Mouse (Mus musculus) liver, postnatal 0 days (tissue): Measurements from ENCODE around the gene Pdcl3.

ENCODE experiments used
- CTCF ChIP-seq: sonication (generic); IDR thresholded peaks from 2 replicates; pipeline ENCODE4 v1.5.1; 2016; ENCODE audit warnings: antibody characterized with exemption, low read depth
- EP300 ChIP-seq: IDR thresholded peaks from 2 replicates; pipeline ENCODE4 v1.6.1; 2016; ENCODE audit warnings: antibody characterized with exemption, low read depth, mild to moderate bottlenecking

DNA sequence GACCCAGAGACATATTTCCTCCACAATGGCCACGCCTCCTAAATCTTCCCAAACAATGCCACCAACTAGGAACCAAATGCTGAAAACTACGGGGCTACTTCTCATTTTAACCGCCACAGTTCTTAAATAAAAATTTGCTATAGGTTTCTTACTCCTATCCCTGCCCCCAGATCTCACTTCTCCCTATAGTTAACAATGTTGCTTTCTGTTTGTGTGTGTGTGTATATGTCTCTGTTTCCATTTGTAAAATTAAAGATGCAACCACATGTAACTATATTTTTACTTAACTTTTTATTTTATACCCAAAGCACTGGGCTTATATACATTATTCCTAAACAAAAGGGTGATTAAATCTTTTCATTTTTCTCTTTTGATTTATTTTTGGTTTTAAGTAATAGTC is at the start of gene Pdcl3:
- TF ChIP-seq CTCF, result no peak
- no peak for TF ChIP-seq EP300
